Mouse (Mus musculus): ENCODE measurements around the gene Slc2a9. TPM values are rescaled to one million over a fixed set of nuclear protein-coding genes. Genes with fewer than 3 reads are reported as not detected.

Slc2a9 gene
- polyA plus RNA-seq, 1 experiment from 2014 or later, result 0.26 TPM

GRCm38 (mm10) chr5:38496491-38497057 is 6.4 kb downstream of the Slc2a9 start:
- Histone ChIP-seq H3K9me3 (no peaks in the 10 kb centered on the region), H3K4me2 (no peak overlapping the region), H3K36me3 (replicated peaks) (no peaks in the 10 kb centered on the region), H3K9ac (no peak overlapping the region), H3K4me1 (no peaks in the 10 kb centered on the region), H3K27me3 (replicated peaks) (no peaks in the 10 kb centered on the region), H3K4me3 (no peak overlapping the region), H3K27ac (no peak overlapping the region)
- no peak for ATAC-seq (replicated peaks)
- 86% methylated on average over 8 of the region's 8 CpGs for WGBS

- Histone ChIP-seq H3K4me3 (no peak overlapping the region), H3K27me3 (replicated peaks) (no peaks in the 10 kb centered on the region), H3K27ac (no peak overlapping the region), H3K9me3 (no peaks in the 10 kb centered on the region), H3K9ac (no peak overlapping the region), H3K4me1 (no peaks in the 10 kb centered on the region), H3K4me2 (no peak overlapping the region), H3K36me3 (replicated peaks) (no peaks in the 10 kb centered on the region)
- no peak for ATAC-seq (replicated peaks)
- 92% methylated on average over 6 of the region's 6 CpGs for WGBS
These were observed 9.1 kb downstream of the Slc2a9 start for GRCm38 (mm10) chr5:38493890-38494289.

GRCm38 (mm10) chr5:38491763-38492162 is 11.2 kb downstream of the Slc2a9 start:
- H3K36me3 ChIP-seq (replicated peaks), result no peaks in the 10 kb centered on the region
- H3K27me3 ChIP-seq (replicated peaks), result no peaks in the 10 kb centered on the region
- H3K4me2 ChIP-seq, result no peak overlapping the region
- no peak for ATAC-seq (replicated peaks)
- 85% methylated on average over 8 of the region's 8 CpGs for WGBS
- no peaks in the 10 kb centered on the region for H3K9me3 ChIP-seq
- no peak overlapping the region for H3K9ac ChIP-seq
- no peak overlapping the region for H3K27ac ChIP-seq
- no peaks in the 10 kb centered on the region for H3K4me1 ChIP-seq
- H3K4me3 ChIP-seq, result no peak overlapping the region

GRCm38 (mm10) chr5:38489739-38490138 is 13.2 kb downstream of the Slc2a9 start:
- Histone ChIP-seq H3K4me1 (no peaks in the 10 kb centered on the region), H3K4me3 (no peak overlapping the region), H3K27ac (no peak overlapping the region), H3K9me3 (no peaks in the 10 kb centered on the region), H3K27me3 (replicated peaks) (no peaks in the 10 kb centered on the region), H3K36me3 (replicated peaks) (no peaks in the 10 kb centered on the region), H3K4me2 (no peak overlapping the region), H3K9ac (no peak overlapping the region)
- 92% methylated on average over 4 of the region's 4 CpGs for WGBS
- no peak for ATAC-seq (replicated peaks)

- Histone ChIP-seq H3K4me2 (no peak overlapping the region), H3K27ac (no peak overlapping the region), H3K9me3 (no peaks in the 10 kb centered on the region), H3K36me3 (replicated peaks) (no peaks in the 10 kb centered on the region), H3K4me3 (no peak overlapping the region), H3K9ac (no peak overlapping the region), H3K4me1 (no peaks in the 10 kb centered on the region), H3K27me3 (replicated peaks) (no peaks in the 10 kb centered on the region)
- no peak for ATAC-seq (replicated peaks)
- 87% methylated on average over 20 of the region's 20 CpGs for WGBS
These were observed 14.0 kb downstream of the Slc2a9 start for GRCm38 (mm10) chr5:38488673-38489615.

GRCm38 (mm10) chr5:38488026-38488425 is 14.9 kb downstream of the Slc2a9 start:
- Histone ChIP-seq H3K9me3 (no peaks in the 10 kb centered on the region), H3K27me3 (replicated peaks) (no peaks in the 10 kb centered on the region), H3K4me2 (no peak overlapping the region)

GRCm38 (mm10) chr5:38487247-38487646 is 15.7 kb downstream of the Slc2a9 start:
- no peak for ATAC-seq (replicated peaks)
- no peaks in the 10 kb centered on the region for H3K27me3 ChIP-seq (replicated peaks)
- WGBS, result 86% methylated on average over 4 of the region's 4 CpGs
- H3K4me1 ChIP-seq, result no peaks in the 10 kb centered on the region
- H3K36me3 ChIP-seq (replicated peaks), result no peaks in the 10 kb centered on the region
- no peak overlapping the region for H3K27ac ChIP-seq
- H3K9ac ChIP-seq, result no peak overlapping the region
- no peak overlapping the region for H3K4me2 ChIP-seq
- no peaks in the 10 kb centered on the region for H3K9me3 ChIP-seq
- H3K4me3 ChIP-seq, result no peak overlapping the region

More at GRCm38 (mm10) chr5:38488026-38488425, 14.9 kb downstream of the Slc2a9 start:
- Histone ChIP-seq H3K36me3 (replicated peaks) (no peaks in the 10 kb centered on the region), H3K9ac (no peak overlapping the region), H3K27ac (no peak overlapping the region), H3K4me1 (no peaks in the 10 kb centered on the region), H3K4me3 (no peak overlapping the region)
- no peak for ATAC-seq (replicated peaks)
- WGBS, result 65% methylated on average over 6 of the region's 6 CpGs

GRCm38 (mm10) chr5:38485946-38486345 is 17.0 kb downstream of the Slc2a9 start:
- H3K27ac ChIP-seq, result no peak overlapping the region
- no peaks in the 10 kb centered on the region for H3K9me3 ChIP-seq
- 86% methylated on average over 4 of the region's 4 CpGs for WGBS
- no peak overlapping the region for H3K9ac ChIP-seq
- H3K4me1 ChIP-seq, result no peaks in the 10 kb centered on the region
- ATAC-seq (replicated peaks), result no peak
- H3K27me3 ChIP-seq (replicated peaks), result no peaks in the 10 kb centered on the region
- H3K4me3 ChIP-seq, result no peak overlapping the region
- no peaks in the 10 kb centered on the region for H3K36me3 ChIP-seq (replicated peaks)
- no peak overlapping the region for H3K4me2 ChIP-seq

- Histone ChIP-seq H3K4me2 (no peak overlapping the region), H3K9ac (no peak overlapping the region), H3K4me1 (peaks cover 8% of the 10 kb centered on the region; the same call in 1 of the 2 replicates), H3K27me3 (replicated peaks) (no peaks in the 10 kb centered on the region), H3K4me3 (no peak overlapping the region), H3K9me3 (no peaks in the 10 kb centered on the region), H3K36me3 (replicated peaks) (no peaks in the 10 kb centered on the region), H3K27ac (no peak overlapping the region)
- WGBS, result 77% methylated on average over 7 of the region's 7 CpGs
- ATAC-seq (replicated peaks), result no peak
These were observed 19.3 kb downstream of the Slc2a9 start for GRCm38 (mm10) chr5:38483518-38484110.

GRCm38 (mm10) chr5:38480822-38481707 is 21.9 kb downstream of the Slc2a9 start:
- Histone ChIP-seq H3K36me3 (replicated peaks) (no peaks in the 10 kb centered on the region), H3K9ac (no peak overlapping the region), H3K4me3 (no peak overlapping the region), H3K4me1 (peaks cover 8% of the 10 kb centered on the region; the same call in 1 of the 2 replicates), H3K27me3 (replicated peaks) (no peaks in the 10 kb centered on the region; the same call in 1 of the 2 replicates), H3K27ac (no peak overlapping the region), H3K9me3 (no peaks in the 10 kb centered on the region), H3K4me2 (peak overlapping the region; percentile 45; the same call in 1 of the 2 replicates)
- ATAC-seq (replicated peaks), result no peak
- 82% methylated on average over 10 of the region's 10 CpGs for WGBS

- Histone ChIP-seq H3K36me3 (replicated peaks) (no peaks in the 10 kb centered on the region), H3K9ac (peak overlapping the region; percentile 31; the same call in 1 of the 2 replicates), H3K27me3 (replicated peaks) (no peaks in the 10 kb centered on the region; the same call in 1 of the 2 replicates), H3K9me3 (no peaks in the 10 kb centered on the region), H3K27ac (peak overlapping the region; percentile 42; the same call in 1 of the 2 replicates), H3K4me1 (peaks cover 8% of the 10 kb centered on the region; the same call in 1 of the 2 replicates), H3K4me2 (peak overlapping the region; percentile 45), H3K4me3 (no peak overlapping the region)
- 13% methylated on average over 22 of the region's 22 CpGs for WGBS
- ATAC-seq (replicated peaks), result peak; percentile 50
These were observed 22.8 kb downstream of the Slc2a9 start for GRCm38 (mm10) chr5:38479908-38480725.

Data from midbrain, embryonic 15.5 days (tissue).